Mouse (Mus musculus): ENCODE results near the gene Pigf. TPM values are rescaled to one million over a fixed set of nuclear protein-coding genes. Genes with fewer than 3 reads are reported as not detected.

Gene Pigf
- polyA plus RNA-seq, 1 experiment = not detected

DNA sequence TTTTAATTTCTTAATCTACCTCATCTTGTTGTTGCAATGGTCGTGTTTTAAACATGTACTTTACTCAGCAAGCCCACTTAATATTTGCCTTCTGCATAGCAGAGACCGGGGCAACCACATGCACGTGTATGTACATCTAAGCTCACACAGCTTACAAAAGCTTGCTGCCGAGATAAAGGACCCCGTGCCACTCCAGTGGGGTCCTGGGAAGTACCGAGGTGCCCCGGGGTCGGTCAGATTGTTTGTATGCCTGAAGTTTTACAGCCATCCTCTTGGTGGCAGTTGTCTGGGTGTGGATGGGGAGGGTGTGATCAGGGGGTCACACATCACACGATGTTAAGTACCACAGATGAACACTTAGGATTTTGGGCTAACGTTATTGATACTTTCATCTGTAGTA is 59.2 kb downstream of the Pigf start:
- no peak for TF ChIP-seq CTCF (IDR thresholded peaks at IDR 0.05; ENCODE audit: insufficient read depth, low read depth, low read length)
- TF ChIP-seq POLR2A (IDR thresholded peaks at IDR 0.05; ENCODE audit: insufficient read depth, low read depth, low read length) = no peak
- H3K4me1 ChIP-seq (ENCODE audit: control insufficient read depth, insufficient read depth, low read length) = peaks cover 54% of the 10 kb centered on the region
- 51% methylated on average over 10 of the region's 10 CpGs for WGBS
- H3K27ac ChIP-seq (ENCODE audit: insufficient read depth, low read depth, low read length) = no peak overlapping the region
- peak overlapping the region; percentile 7; the same call in 1 of the 2 replicates for H3K4me3 ChIP-seq (ENCODE audit: insufficient read depth, low read depth, low read length)

DNA sequence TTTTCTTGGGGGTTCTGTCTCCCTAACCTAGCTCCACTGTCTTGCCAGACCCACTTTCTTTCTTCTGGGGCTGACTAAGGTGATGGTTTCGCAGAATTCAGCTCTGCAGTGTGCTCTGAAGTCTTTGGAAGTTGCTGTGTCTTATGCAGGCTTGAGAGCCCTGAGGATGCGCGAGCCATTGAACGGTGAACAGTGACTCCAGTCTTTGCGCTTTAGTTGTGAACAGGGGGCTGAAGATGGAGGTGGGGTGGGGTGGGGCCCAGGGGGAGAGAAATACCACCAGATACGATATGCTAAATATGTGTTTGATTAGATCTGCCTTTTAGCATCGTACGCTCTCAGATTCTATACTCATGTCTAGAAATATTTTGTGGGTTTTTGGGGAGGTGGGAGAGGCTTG is 60.1 kb downstream of the Pigf start:
- Histone ChIP-seq H3K27ac (ENCODE audit: insufficient read depth, low read depth, low read length) (peak overlapping the region; percentile 68), H3K4me1 (ENCODE audit: control insufficient read depth, insufficient read depth, low read length) (peaks cover 54% of the 10 kb centered on the region), H3K4me3 (ENCODE audit: insufficient read depth, low read depth, low read length) (peak overlapping the region; percentile 80)
- 23% methylated on average over 8 of the region's 8 CpGs for WGBS
- no peak for TF ChIP-seq POLR2A (IDR thresholded peaks at IDR 0.05; ENCODE audit: insufficient read depth, low read depth, low read length)
- TF ChIP-seq CTCF (IDR thresholded peaks at IDR 0.05; ENCODE audit: insufficient read depth, low read depth, low read length) = no peak

GRCm38 (mm10) chr17:86964502-86964901 is 60.7 kb downstream of the Pigf start:
- Histone ChIP-seq H3K4me3 (ENCODE audit: insufficient read depth, low read depth, low read length) (peak overlapping the region; percentile 80), H3K27ac (ENCODE audit: insufficient read depth, low read depth, low read length) (peak overlapping the region; percentile 68), H3K4me1 (ENCODE audit: control insufficient read depth, insufficient read depth, low read length) (peaks cover 48% of the 10 kb centered on the region)
- WGBS = under 1% methylated on average over 10 of the region's 10 CpGs
- TF ChIP-seq POLR2A (IDR thresholded peaks at IDR 0.05; ENCODE audit: insufficient read depth, low read depth, low read length) (no peak), CTCF (IDR thresholded peaks at IDR 0.05; ENCODE audit: insufficient read depth, low read depth, low read length) (no peak)

GRCm38 (mm10) chr17:86964041-86964440 is 61.2 kb downstream of the Pigf start:
- Histone ChIP-seq H3K4me3 (ENCODE audit: insufficient read depth, low read depth, low read length) (peak overlapping the region; percentile 80), H3K4me1 (ENCODE audit: control insufficient read depth, insufficient read depth, low read length) (peaks cover 46% of the 10 kb centered on the region), H3K27ac (ENCODE audit: insufficient read depth, low read depth, low read length) (peak overlapping the region; percentile 49; the same call in 1 of the 2 replicates)
- TF ChIP-seq CTCF (IDR thresholded peaks at IDR 0.05; ENCODE audit: insufficient read depth, low read depth, low read length) (no peak), POLR2A (IDR thresholded peaks at IDR 0.05; ENCODE audit: insufficient read depth, low read depth, low read length) (no peak)
- under 1% methylated on average over 6 of the region's 6 CpGs for WGBS

GRCm38 (mm10) chr17:86963586-86963902 is 61.7 kb downstream of the Pigf start:
- TF ChIP-seq CTCF (IDR thresholded peaks at IDR 0.05; ENCODE audit: insufficient read depth, low read depth, low read length) (no peak), POLR2A (IDR thresholded peaks at IDR 0.05; ENCODE audit: insufficient read depth, low read depth, low read length) (no peak)
- H3K4me1 ChIP-seq (ENCODE audit: control insufficient read depth, insufficient read depth, low read length) = peaks cover 41% of the 10 kb centered on the region
- under 1% methylated on average over 25 of the region's 26 CpGs for WGBS
- H3K4me3 ChIP-seq (ENCODE audit: insufficient read depth, low read depth, low read length) = peak overlapping the region; percentile 80
- peak overlapping the region; percentile 52; the same call in 1 of the 2 replicates for H3K27ac ChIP-seq (ENCODE audit: insufficient read depth, low read depth, low read length)

- TF ChIP-seq CTCF (IDR thresholded peaks at IDR 0.05; ENCODE audit: insufficient read depth, low read depth, low read length) (no peak), POLR2A (IDR thresholded peaks at IDR 0.05; ENCODE audit: insufficient read depth, low read depth, low read length) (peak; percentile 51; the same call in 1 of the 2 replicates)
- H3K4me3 ChIP-seq (ENCODE audit: insufficient read depth, low read depth, low read length) = peak within 1 kb of the TSS; percentile 80
- H3K27ac ChIP-seq (ENCODE audit: insufficient read depth, low read depth, low read length) = peak within 1 kb of the TSS; percentile 95
- WGBS = under 1% methylated on average over 86 of the region's 86 CpGs
- peaks cover 38% of the 10 kb centered on the region for H3K4me1 ChIP-seq (ENCODE audit: control insufficient read depth, insufficient read depth, low read length)
These were observed 62.2 kb downstream of the Pigf start, which contains the start of gene Rhoq for GRCm38 (mm10) chr17:86962894-86963585. Gene Rhoq (plus strand): TSS chr17:86963082.

GRCm38 (mm10) chr17:86962297-86962893 is 62.8 kb downstream of the Pigf start:
- Histone ChIP-seq H3K27ac (ENCODE audit: insufficient read depth, low read depth, low read length) (peak overlapping the region; percentile 95), H3K4me1 (ENCODE audit: control insufficient read depth, insufficient read depth, low read length) (peaks cover 32% of the 10 kb centered on the region), H3K4me3 (ENCODE audit: insufficient read depth, low read depth, low read length) (peak overlapping the region; percentile 80)
- TF ChIP-seq CTCF (IDR thresholded peaks at IDR 0.05; ENCODE audit: insufficient read depth, low read depth, low read length) (peak; percentile 49; the same call in 1 of the 2 replicates), POLR2A (IDR thresholded peaks at IDR 0.05; ENCODE audit: insufficient read depth, low read depth, low read length) (no peak)
- WGBS = under 1% methylated on average over 24 of the region's 24 CpGs

GRCm38 (mm10) chr17:86961301-86961841 is 63.8 kb downstream of the Pigf start:
- Histone ChIP-seq H3K27ac (ENCODE audit: insufficient read depth, low read depth, low read length) (peak overlapping the region; percentile 95; the same call in 1 of the 2 replicates), H3K4me3 (ENCODE audit: insufficient read depth, low read depth, low read length) (no peak overlapping the region), H3K4me1 (ENCODE audit: control insufficient read depth, insufficient read depth, low read length) (peaks cover 29% of the 10 kb centered on the region)
- no peak for TF ChIP-seq POLR2A (IDR thresholded peaks at IDR 0.05; ENCODE audit: insufficient read depth, low read depth, low read length)
- TF ChIP-seq CTCF (IDR thresholded peaks at IDR 0.05; ENCODE audit: insufficient read depth, low read depth, low read length) = no peak
- WGBS = 43% methylated on average over 8 of the region's 8 CpGs

DNA sequence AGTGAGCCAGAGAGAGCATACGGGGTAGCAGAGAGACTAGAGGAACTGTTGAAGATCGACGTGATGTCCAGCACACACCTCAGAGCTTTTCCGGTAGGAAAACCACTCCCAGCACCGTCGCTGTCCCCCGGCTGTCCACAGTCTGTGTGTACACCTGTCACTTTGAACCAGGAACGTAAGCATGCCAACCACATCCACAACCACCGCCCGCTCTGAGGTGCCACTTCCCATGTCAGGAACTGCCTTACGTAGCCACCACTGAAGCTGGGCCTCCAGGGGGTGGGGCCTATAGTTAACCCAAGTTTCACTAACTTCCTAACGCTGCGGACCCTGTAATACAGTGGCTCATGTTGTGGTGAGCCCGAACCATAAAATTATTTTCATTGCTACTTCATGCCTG is 67.2 kb downstream of the Pigf start:
- 92% methylated on average over 14 of the region's 14 CpGs for WGBS
- no peak overlapping the region for H3K4me3 ChIP-seq (ENCODE audit: insufficient read depth, low read depth, low read length)
- TF ChIP-seq CTCF (IDR thresholded peaks at IDR 0.05; ENCODE audit: insufficient read depth, low read depth, low read length) = no peak
- TF ChIP-seq POLR2A (IDR thresholded peaks at IDR 0.05; ENCODE audit: insufficient read depth, low read depth, low read length) = no peak
- H3K27ac ChIP-seq (ENCODE audit: insufficient read depth, low read depth, low read length) = no peak overlapping the region
- H3K4me1 ChIP-seq (ENCODE audit: control insufficient read depth, insufficient read depth, low read length) = peaks cover 21% of the 10 kb centered on the region
